Mouse (Mus musculus): ENCODE measurements at regions not wholly inside any gene's neighbourhood (a gene's known extent, or its start where the extent isn't known, plus 50 kb on each side); places are given as distances from the start of the nearest gene placed in this dataset.

- DNase-seq (ENCODE audit: low spot score) = peak; percentile 70
- intact Hi-C loops (cut with DNase I) = no loop called here
Observed at GRCm38 (mm10) chr11:19143267-19144000, 124.6 kb upstream of the Meis1 start.

- intact Hi-C loops (cut with DNase I) = no loop called here
- no peak for DNase-seq (ENCODE audit: low spot score)
Observed at GRCm38 (mm10) chr11:19144506-19144905, 125.7 kb upstream of the Meis1 start.

GRCm38 (mm10) chr11:19145263-19145662, 126.5 kb upstream of the Meis1 start:
- DNase-seq (ENCODE audit: low spot score) = no peak
- intact Hi-C loops (cut with DNase I) = no loop called here

- no peak for DNase-seq (ENCODE audit: low spot score)
- intact Hi-C loops (cut with DNase I) = no loop called here
Observed at GRCm38 (mm10) chr11:19145991-19146390, 127.2 kb upstream of the Meis1 start.

GRCm38 (mm10) chr11:19151026-19151425, 132.2 kb upstream of the Meis1 start:
- intact Hi-C loops (cut with DNase I) = no loop called here
- no peak for DNase-seq (ENCODE audit: low spot score)

- DNase-seq (ENCODE audit: low spot score) = no peak
- intact Hi-C loops (cut with DNase I) = no loop called here
Observed at GRCm38 (mm10) chr11:19153714-19154113, 134.9 kb upstream of the Meis1 start.

- intact Hi-C loops (cut with DNase I) = no loop called here
- DNase-seq (ENCODE audit: low spot score) = no peak
Observed at GRCm38 (mm10) chr11:19154813-19155616, 136.2 kb upstream of the Meis1 start.

- intact Hi-C loops (cut with DNase I) = no loop called here
- DNase-seq (ENCODE audit: low spot score) = no peak
Observed at GRCm38 (mm10) chr11:19155617-19155983, 136.8 kb upstream of the Meis1 start.

- intact Hi-C loops (cut with DNase I) = no loop called here
- DNase-seq (ENCODE audit: low spot score) = no peak
Observed at GRCm38 (mm10) chr11:19160227-19160626, 141.4 kb upstream of the Meis1 start.

- intact Hi-C loops (cut with DNase I) = no loop called here
- DNase-seq (ENCODE audit: low spot score) = no peak
Observed at GRCm38 (mm10) chr11:19160669-19161068, 141.9 kb upstream of the Meis1 start.

GRCm38 (mm10) chr11:19170938-19171337, 152.2 kb upstream of the Meis1 start:
- DNase-seq (ENCODE audit: low spot score) = no peak
- intact Hi-C loops (cut with DNase I) = no loop called here

GRCm38 (mm10) chr11:19174305-19175017, 155.7 kb upstream of the Meis1 start:
- DNase-seq (ENCODE audit: low spot score) = no peak
- intact Hi-C loops (cut with DNase I) = no loop called here

- intact Hi-C loops (cut with DNase I) = no loop called here
- no peak for DNase-seq (ENCODE audit: low spot score)
Observed at GRCm38 (mm10) chr11:19179290-19179689, 160.5 kb upstream of the Meis1 start.

GRCm38 (mm10) chr11:19189778-19190177, 171.0 kb upstream of the Meis1 start:
- no peak for DNase-seq (ENCODE audit: low spot score)
- intact Hi-C loops (cut with DNase I) = no loop called here

GRCm38 (mm10) chr11:19194464-19194863, 175.7 kb upstream of the Meis1 start:
- no peak for DNase-seq (ENCODE audit: low spot score)
- intact Hi-C loops (cut with DNase I) = no loop called here

- intact Hi-C loops (cut with DNase I) = no loop called here
- no peak for DNase-seq (ENCODE audit: low spot score)
Observed at GRCm38 (mm10) chr11:19197790-19198189, 179.0 kb upstream of the Meis1 start.

- no peak for DNase-seq (ENCODE audit: low spot score)
- intact Hi-C loops (cut with DNase I) = loop anchor here (5.0 to 10.0 kb wide), 3 partner anchors 66 to 328 kb away; no protein-coding TSS in a partner anchor
Observed at GRCm38 (mm10) chr11:19202602-19203517, 184.1 kb upstream of the Meis1 start.

- DNase-seq (ENCODE audit: low spot score) = no peak
- intact Hi-C loops (cut with DNase I) = loop anchor here (5.0 to 10.0 kb wide), 3 partner anchors 66 to 329 kb away; no protein-coding TSS in a partner anchor
Observed at GRCm38 (mm10) chr11:19203518-19203900, 184.7 kb upstream of the Meis1 start.

GRCm38 (mm10) chr11:19203968-19204367, 185.2 kb upstream of the Meis1 start:
- intact Hi-C loops (cut with DNase I) = loop anchor here (5.0 to 10.0 kb wide), 3 partner anchors 67 to 329 kb away; no protein-coding TSS in a partner anchor

More at GRCm38 (mm10) chr11:19203968-19204367, 185.2 kb upstream of the Meis1 start:
- DNase-seq (ENCODE audit: low spot score) = peak; percentile 59
